Comparison of ENCODE assay signal across 8 mouse cellular contexts in genomic region chr16:45724742-45725102, GRCm38 (mm10). TPM values are rescaled to one million over a fixed set of nuclear protein-coding genes. Genes with fewer than 3 reads are reported as not detected.
DNase-seq lines count a peak whose midpoint lies in the region; ATAC-seq and TF ChIP-seq lines count a peak whose summit lies in the region.

No protein-coding gene starts in this region.

- 3% methylated on average over 10 of the region's 10 CpGs for WGBS in heart, embryonic 11.5 days (ENCODE audit: insufficient replicate concordance)
- WGBS in limb, embryonic 15.5 days, result 1% methylated on average over 10 of the region's 10 CpGs
- WGBS in stomach, embryonic 15.5 days, result 6% methylated on average over 10 of the region's 10 CpGs

- H3K36me3 ChIP-seq in heart, embryonic 11.5 days (ENCODE audit: control insufficient read depth, insufficient read depth, low read length), result peaks cover 3% of the 10 kb centered on the region; the same call in 1 of the 2 replicates
- H3K36me3 ChIP-seq in ES-E14 (ENCODE audit: control insufficient read depth, insufficient read depth, low read length, poor library complexity, severe bottlenecking), result no peaks in the 10 kb centered on the region
- H3K36me3 ChIP-seq in limb, embryonic 15.5 days, result peaks cover 11% of the 10 kb centered on the region; the same call in 1 of the 2 replicates
- 0 out of 2 replicates have a peak, but pooled peaks cover 2% of the 10 kb centered on the region for H3K36me3 ChIP-seq in stomach, embryonic 15.5 days

- peak overlapping the region; percentile 60 for H3K27ac ChIP-seq in heart, embryonic 11.5 days (ENCODE audit: low read depth, low read length)
- 0 out of 2 replicates have a peak overlapping the region, but pooled peaks have one; percentile 13 for H3K27ac ChIP-seq in ES-E14 (ENCODE audit: insufficient read depth, low read depth, low read length, poor library complexity, severe bottlenecking)
- no peak overlapping the region for H3K27ac ChIP-seq in embryonic fibroblast, embryonic 13.5 days (ENCODE audit: insufficient read depth, low read length)
- no peak overlapping the region for H3K27ac ChIP-seq in limb, embryonic 15.5 days
- no peak overlapping the region for H3K27ac ChIP-seq in stomach, embryonic 15.5 days

- no peak for TF ChIP-seq CTCF in embryonic fibroblast, embryonic 13.5 days (IDR thresholded peaks at IDR 0.05; ENCODE audit: borderline replicate concordance, insufficient read depth, low read length)

- peak overlapping the region; percentile 56 for H3K4me3 ChIP-seq in heart, embryonic 11.5 days (ENCODE audit: low read depth, low read length)
- peak overlapping the region; percentile 59 to 74 for H3K4me3 ChIP-seq in ES-E14 (ENCODE audit: insufficient read depth in 1 of 2, low read depth in 1 of 2, low read length in 2 of 2, poor library complexity in 1 of 2, severe bottlenecking in 1 of 2)
- H3K4me3 ChIP-seq in embryonic fibroblast, embryonic 13.5 days (ENCODE audit: insufficient read depth, low read length), result peak overlapping the region; percentile 27; the same call in 1 of the 2 replicates
- peak overlapping the region; percentile 45 for H3K4me3 ChIP-seq in limb, embryonic 15.5 days
- peak overlapping the region; percentile 50 for H3K4me3 ChIP-seq in stomach, embryonic 15.5 days (replicated peaks)

- no peak for TF ChIP-seq POLR2A in embryonic fibroblast, embryonic 13.5 days (IDR thresholded peaks at IDR 0.05; ENCODE audit: low read depth, low read length)

- peaks cover 10% of the 10 kb centered on the region for H3K4me1 ChIP-seq in heart, embryonic 11.5 days (ENCODE audit: control insufficient read depth, insufficient read depth, low read length)
- H3K4me1 ChIP-seq in ES-E14 (ENCODE audit: control insufficient read depth in 2 of 2, insufficient read depth in 2 of 2, low read length in 2 of 2, poor library complexity in 1 of 2), result peaks cover 10 to 12% of the 10 kb centered on the region in 2 experiments
- peaks cover 3% of the 10 kb centered on the region; the same call in 1 of the 2 replicates for H3K4me1 ChIP-seq in embryonic fibroblast, embryonic 13.5 days (ENCODE audit: control insufficient read depth, insufficient read depth, low read length)
- H3K4me1 ChIP-seq in limb, embryonic 15.5 days, result peaks cover 15% of the 10 kb centered on the region
- peaks cover 12% of the 10 kb centered on the region; the same call in 1 of the 2 replicates for H3K4me1 ChIP-seq in stomach, embryonic 15.5 days

- no peak for DNase-seq in heart, postnatal 4 days
- DNase-seq in ES-E14 (ENCODE audit: low read depth, low spot score), result no peak
- DNase-seq in right cerebral cortex, adult 2 months (ENCODE audit: low spot score in 2 of 2), result no peak
- DNase-seq in right cerebral cortex, postnatal 36 days (ENCODE audit: low spot score in 2 of 2), result no peak

- H3K9me3 ChIP-seq in heart, embryonic 11.5 days (replicated peaks; ENCODE audit: control insufficient read depth, low read length), result no peaks in the 10 kb centered on the region
- no peaks in the 10 kb centered on the region for H3K9me3 ChIP-seq in ES-E14 (ENCODE audit: control insufficient read depth, insufficient read depth, low read depth, low read length)
- no peaks in the 10 kb centered on the region for H3K9me3 ChIP-seq in limb, embryonic 15.5 days
- H3K9me3 ChIP-seq in stomach, embryonic 15.5 days, result no peaks in the 10 kb centered on the region

- peak overlapping the region; percentile 85 for H3K4me2 ChIP-seq in heart, embryonic 11.5 days
- H3K4me2 ChIP-seq in limb, embryonic 15.5 days, result peak overlapping the region; percentile 73
- H3K4me2 ChIP-seq in stomach, embryonic 15.5 days, result peak overlapping the region; percentile 92

- no peaks in the 10 kb centered on the region for H3K27me3 ChIP-seq in heart, embryonic 11.5 days (ENCODE audit: control insufficient read depth, insufficient read depth, low read length)
- 0 out of 2 replicates have a peak, but pooled peaks cover 3% of the 10 kb centered on the region for H3K27me3 ChIP-seq in limb, embryonic 15.5 days
- H3K27me3 ChIP-seq in stomach, embryonic 15.5 days (replicated peaks), result no peaks in the 10 kb centered on the region

- in situ Hi-C loops in ES-E14 (cut with MboI; ENCODE audit: low sequenced_read_pairs in 2 of 2, unreplicated experiment in 2 of 2), result no loop called here

- H3K9ac ChIP-seq in heart, embryonic 11.5 days (ENCODE audit: low read depth, low read length), result peak overlapping the region; percentile 73
- H3K9ac ChIP-seq in ES-E14 (ENCODE audit: insufficient read depth, low read depth, low read length, poor library complexity, severe bottlenecking), result peak overlapping the region; percentile 58; the same call in 1 of the 2 replicates
- 0 out of 2 replicates have a peak overlapping the region, but pooled peaks have one; percentile 48 for H3K9ac ChIP-seq in limb, embryonic 15.5 days
- peak overlapping the region; percentile 32; the same call in 1 of the 2 replicates for H3K9ac ChIP-seq in stomach, embryonic 15.5 days

- peak; percentile 56; the same call in 1 of the 2 replicates for ATAC-seq in heart, embryonic 11.5 days (replicated peaks; ENCODE audit: insufficient number of reproducible peaks, low FRiP score, low TSS enrichment)
- ATAC-seq in limb, embryonic 15.5 days (ENCODE audit: insufficient number of reproducible peaks, low FRiP score, low TSS enrichment, low read depth), result no peak; the same call in 1 of the 2 replicates
- peak; percentile 44; the same call in 1 of the 2 replicates for ATAC-seq in stomach, embryonic 15.5 days (ENCODE audit: insufficient read depth, low FRiP score, low read depth)

TF ChIP-seq in ES-E14, 5 proteins besides CTCF, POLR2A, EP300 and RAD21:
- TF ChIP-seq CHD2 (IDR thresholded peaks at IDR 0.05; ENCODE audit: low read depth, low read length), result no peak
- no peak for TF ChIP-seq ZC3H11A (IDR thresholded peaks at IDR 0.05; ENCODE audit: borderline replicate concordance, low read depth, low read length)
- no peak for TF ChIP-seq ZNF384 (IDR thresholded peaks at IDR 0.05; ENCODE audit: low read depth, low read length)
- TF ChIP-seq MAFK (IDR thresholded peaks at IDR 0.05; ENCODE audit: insufficient read depth, low read depth, low read length), result no peak
- no peak for TF ChIP-seq HCFC1 (IDR thresholded peaks at IDR 0.05; ENCODE audit: borderline replicate concordance, insufficient read depth, low read length)
TF ChIP-seq in ES-E14: peak in this region for 0.

RNA-seq across cellular contexts. Expression of gene Tagln3, which starts 0.3 kb away (rescaled TPM):
- 16.3 and 18.3 TPM in 2 replicates for polyA plus RNA-seq in heart, embryonic 11.5 days (2014; fragmentation: Nextera tagmentation; extraction: Ambion mirVana)
- under 1 TPM; 0.43 to 0.57 TPM for total RNA-seq in heart, postnatal 4 days (2021)
- total RNA-seq in ES-E14 (2012; rRNA removed), result 5.1 and 5.4 TPM in 2 replicates
- polyA plus RNA-seq in embryonic fibroblast, embryonic 13.5 days (2011; ENCODE audit: insufficient read length, low read depth, missing spikeins), result 1.7 TPM in 2 replicates
- polyA plus RNA-seq in limb, embryonic 15.5 days (2015; fragmentation: Nextera tagmentation; extraction: Ambion mirVana), result 5.6 and 6.6 TPM in 2 replicates
- 24.4 and 27.1 TPM in 2 replicates for polyA plus RNA-seq in stomach, embryonic 15.5 days (2015; fragmentation: Nextera tagmentation; extraction: Ambion mirVana)

RNA-seq across cellular contexts. Expression of gene Abhd10, which starts 18.0 kb away (rescaled TPM):
- polyA plus RNA-seq in heart, embryonic 11.5 days (2014; fragmentation: Nextera tagmentation; extraction: Ambion mirVana), result 28.7 and 29.3 TPM in 2 replicates
- 10 to 100 TPM; 23.1 to 26.9 TPM for total RNA-seq in heart, postnatal 4 days (2021)
- 13.2 and 16.0 TPM in 2 replicates for total RNA-seq in ES-E14 (2012; rRNA removed)
- polyA plus RNA-seq in embryonic fibroblast, embryonic 13.5 days (2011; ENCODE audit: insufficient read length, low read depth, missing spikeins), result 19.2 and 25.2 TPM in 2 replicates
- 29.1 and 30.3 TPM in 2 replicates for polyA plus RNA-seq in limb, embryonic 15.5 days (2015; fragmentation: Nextera tagmentation; extraction: Ambion mirVana)
- 29.3 and 31.9 TPM in 2 replicates for polyA plus RNA-seq in stomach, embryonic 15.5 days (2015; fragmentation: Nextera tagmentation; extraction: Ambion mirVana)

RNA-seq across cellular contexts. Expression of gene Tmprss7, which starts 31.3 kb away (rescaled TPM):
- polyA plus RNA-seq in heart, embryonic 11.5 days (2014; fragmentation: Nextera tagmentation; extraction: Ambion mirVana), result 0.09 and 0.31 TPM in 2 replicates
- total RNA-seq in heart, postnatal 4 days (2021), result not detected
- total RNA-seq in ES-E14 (2012; rRNA removed), result 0.09 and 0.11 TPM in 2 replicates
- polyA plus RNA-seq in embryonic fibroblast, embryonic 13.5 days (2011; ENCODE audit: insufficient read length, low read depth, missing spikeins), result 0.25 TPM in 1 of 2 replicates, not detected in the other
- 0.37 TPM in 1 of 2 replicates, not detected in the other for polyA plus RNA-seq in limb, embryonic 15.5 days (2015; fragmentation: Nextera tagmentation; extraction: Ambion mirVana)
- 0.32 TPM in 1 of 2 replicates, not detected in the other for polyA plus RNA-seq in stomach, embryonic 15.5 days (2015; fragmentation: Nextera tagmentation; extraction: Ambion mirVana)

Comparison
In these comparisons a context has a peak if more than half of its experiments do, and no peak if none do; other contexts are left out.
1. H3K27ac ChIP-seq: peak in heart, embryonic 11.5 days (single experiment) and ES-E14 (single experiment); none in embryonic fibroblast, embryonic 13.5 days (single experiment), limb, embryonic 15.5 days (single experiment) and stomach, embryonic 15.5 days (single experiment).
2. Peak in every context shown above with its lines, with median percentiles within 50 percentile points of each other: H3K4me2 ChIP-seq, H3K4me3 ChIP-seq and H3K9ac ChIP-seq.